Mouse (Mus musculus) macrophage (primary cell): ENCODE data around the gene Cmss1. TPM values are rescaled to one million over a fixed set of nuclear protein-coding genes. Genes with fewer than 3 reads are reported as not detected.

Experiments used
- H3K27ac ChIP-seq: fragments of 350-480 bp; formaldehyde crosslinking; 2 replicates; pipeline ENCODE4 v1.9.0; 2021
- H3K36me3 ChIP-seq: fragments of 350-480 bp; formaldehyde crosslinking; 2 replicates; pipeline ENCODE4 v1.9.0; 2021; ENCODE audit errors: inconsistent target
- H3K4me3 ChIP-seq: fragments of 350-480 bp; formaldehyde crosslinking; 2 replicates; pipeline ENCODE4 v1.9.0; 2021; ENCODE audit errors: inconsistent target
- H3K79me2 ChIP-seq: fragments of 350-480 bp; formaldehyde crosslinking; 2 replicates; pipeline ENCODE4 v1.9.0; 2021; ENCODE audit errors: inconsistent target
- WGBS: methylation state at CpG from one replicate; pipeline ENCODE4 v1.1.7; 2026; ENCODE audit warnings: inconsistent platforms; ENCODE audit not compliant: missing documents; 5-methylcytosine and 5-hydroxymethylcytosine counted together
- polyA plus RNA-seq: library from polyadenylated mRNA; stranded (reverse); fragments of 250-400 nt; gene quantifications from 3 replicates; pipeline ENCODE4 v1.2.4, GENCODE M21; 2018; ENCODE audit warnings: inconsistent platforms

Gene Cmss1
- polyA plus RNA-seq, 1 experiment from 2014 or later, result 4.7 TPM

DNA sequence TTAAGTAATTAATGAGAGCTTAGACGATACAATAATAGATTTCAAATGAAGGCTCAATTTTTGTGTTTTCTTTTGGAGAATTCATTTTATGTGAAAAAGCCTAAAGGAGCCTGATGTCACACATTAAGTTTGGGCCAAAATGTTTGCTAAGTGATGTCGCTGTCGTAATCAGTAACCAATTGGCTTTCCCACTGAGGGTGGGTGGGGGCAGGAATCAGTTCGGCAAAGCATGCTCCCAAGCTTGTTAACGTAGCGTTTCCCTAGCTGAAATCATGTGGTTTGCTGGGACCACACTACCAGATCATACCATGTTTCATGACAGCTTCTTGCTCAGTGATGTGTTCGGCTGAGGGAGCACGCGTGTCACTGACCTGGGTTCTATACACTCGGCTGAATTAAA lies 91.0 kb downstream of the Cmss1 start:
- no peak overlapping the region for H3K27ac ChIP-seq
- no peaks in the 10 kb centered on the region for H3K36me3 ChIP-seq
- H3K4me3 ChIP-seq, result no peak overlapping the region
- no peaks in the 10 kb centered on the region for H3K79me2 ChIP-seq
- WGBS, result 93% methylated on average over 10 of the region's 10 CpGs

DNA sequence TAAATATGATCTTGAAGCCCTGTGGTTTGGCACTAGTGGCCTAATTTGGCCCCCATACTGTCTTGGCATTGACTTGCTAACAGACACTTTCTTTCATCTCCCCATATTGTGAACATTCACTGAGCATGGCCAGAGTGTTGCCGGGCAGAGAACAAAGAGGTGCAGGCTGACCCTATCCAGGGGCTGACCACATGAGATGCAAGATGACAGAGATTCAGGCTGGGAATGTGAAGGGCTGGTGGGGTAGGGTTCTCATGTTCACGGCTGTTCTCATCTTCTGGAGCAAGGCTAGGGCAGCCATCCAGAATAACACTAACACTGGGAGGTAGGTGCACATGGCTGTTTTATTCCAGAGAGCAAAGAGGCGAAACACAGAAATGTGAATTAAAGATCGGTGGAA lies 92.3 kb downstream of the Cmss1 start:
- Histone ChIP-seq H3K27ac (no peak overlapping the region), H3K79me2 (no peaks in the 10 kb centered on the region), H3K4me3 (no peak overlapping the region), H3K36me3 (no peaks in the 10 kb centered on the region)
- 94% methylated on average over 4 of the region's 4 CpGs for WGBS

DNA sequence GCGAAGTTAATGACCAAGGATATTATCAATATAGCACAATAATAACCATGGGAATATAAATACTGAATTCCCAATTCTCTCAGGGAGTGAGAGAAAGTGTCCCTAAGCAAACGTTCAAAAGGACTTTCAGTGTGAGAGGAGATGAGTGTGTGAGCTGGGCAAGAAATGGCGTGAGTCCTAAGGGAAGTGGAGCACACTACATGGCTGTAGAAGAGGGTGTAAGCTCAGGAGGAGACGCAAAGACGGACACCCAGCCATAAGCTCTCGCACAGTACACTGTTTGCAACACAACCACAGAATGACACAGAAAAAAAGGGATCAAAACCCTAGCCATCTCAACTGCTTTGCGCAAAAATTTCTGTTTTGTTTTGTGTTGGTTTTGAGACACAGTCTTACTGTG lies 93.1 kb downstream of the Cmss1 start:
- Histone ChIP-seq H3K4me3 (no peak overlapping the region), H3K27ac (no peak overlapping the region), H3K79me2 (no peaks in the 10 kb centered on the region), H3K36me3 (no peaks in the 10 kb centered on the region)
- 97% methylated on average over 7 of the region's 7 CpGs for WGBS

DNA sequence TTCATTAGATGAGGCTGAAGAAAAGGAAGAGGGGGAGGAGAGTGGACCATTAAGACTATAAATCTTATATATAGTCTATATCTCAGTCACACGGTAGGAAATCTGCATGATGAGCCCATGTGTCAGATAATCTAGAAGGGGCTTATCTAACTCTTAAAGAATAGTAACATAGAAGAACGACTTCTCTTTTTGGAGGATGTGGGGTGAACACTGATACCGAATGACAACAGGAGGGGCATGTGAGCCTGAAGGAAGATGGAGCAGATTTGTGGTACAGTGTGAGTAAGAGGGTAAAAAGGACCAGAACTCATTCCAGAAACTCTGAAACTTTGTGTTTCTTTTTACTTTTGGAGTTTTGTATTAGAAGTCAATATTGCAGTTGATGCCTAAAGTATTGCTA lies 97.6 kb downstream of the Cmss1 start:
- 81% methylated on average over 3 of the region's 3 CpGs for WGBS
- Histone ChIP-seq H3K27ac (no peak overlapping the region), H3K36me3 (no peaks in the 10 kb centered on the region), H3K4me3 (no peak overlapping the region), H3K79me2 (no peaks in the 10 kb centered on the region)

DNA sequence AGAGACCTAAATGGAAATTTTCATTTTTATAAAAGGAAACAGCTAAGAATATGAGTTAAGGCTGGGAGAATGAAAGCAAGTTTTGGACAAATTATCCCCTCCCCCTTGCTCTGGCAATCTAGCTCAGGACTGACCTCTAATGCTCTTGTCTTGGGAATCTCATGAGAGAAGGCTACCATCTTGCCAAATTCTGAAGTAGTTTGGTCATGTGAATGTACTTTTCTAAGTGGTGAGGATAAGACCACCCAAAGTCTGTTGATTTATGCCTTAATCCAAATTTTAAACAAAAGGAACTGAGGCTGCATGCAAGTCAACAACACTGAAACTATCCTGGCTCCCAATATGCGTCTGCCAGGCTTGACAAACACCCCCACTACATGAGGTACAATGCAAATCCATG lies 98.3 kb downstream of the Cmss1 start:
- Histone ChIP-seq H3K27ac (no peak overlapping the region), H3K79me2 (no peaks in the 10 kb centered on the region), H3K4me3 (no peak overlapping the region), H3K36me3 (no peaks in the 10 kb centered on the region)
- 90% methylated on average over 1 of the region's 1 CpGs for WGBS

DNA sequence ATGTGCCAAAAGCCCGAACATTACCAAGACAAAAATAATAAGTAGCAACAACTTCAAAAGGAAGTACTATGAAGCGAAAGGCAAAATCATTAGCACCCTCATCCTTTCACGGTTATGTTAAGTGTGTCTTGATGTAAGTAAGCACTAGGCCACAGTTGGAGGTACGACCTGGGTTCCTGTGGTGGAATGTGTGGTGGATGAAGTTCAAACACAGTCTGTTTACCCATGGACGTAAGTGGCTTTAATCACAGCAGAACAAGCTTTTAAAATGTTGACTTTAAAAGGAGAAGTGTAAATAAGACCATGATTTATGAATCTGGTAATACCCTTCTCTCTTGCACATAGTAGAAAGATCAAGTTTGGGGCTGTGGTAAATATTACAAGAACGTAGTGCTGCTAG lies 100.5 kb downstream of the Cmss1 start:
- no peaks in the 10 kb centered on the region for H3K36me3 ChIP-seq
- no peak overlapping the region for H3K4me3 ChIP-seq
- H3K27ac ChIP-seq, result no peak overlapping the region
- WGBS, result 94% methylated on average over 6 of the region's 6 CpGs
- H3K79me2 ChIP-seq, result no peaks in the 10 kb centered on the region

DNA sequence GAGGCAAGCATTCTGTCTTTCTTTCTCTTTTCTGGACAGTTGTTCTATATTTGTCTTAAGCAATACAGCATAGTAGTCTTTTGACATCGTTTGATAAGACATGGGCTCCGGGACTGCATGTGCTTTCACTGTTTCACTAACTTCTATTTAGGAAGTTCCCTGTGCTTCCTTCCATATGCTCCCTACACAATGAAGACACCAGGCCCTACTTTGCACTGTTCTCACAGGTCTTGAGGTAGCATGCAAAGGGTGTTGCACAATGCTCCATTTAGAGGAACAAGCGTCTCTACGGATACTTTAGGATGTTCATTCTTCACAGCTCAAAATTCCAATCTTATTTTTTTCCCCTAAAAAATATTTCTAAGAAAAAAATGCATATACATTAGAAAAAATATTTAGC lies 101.9 kb downstream of the Cmss1 start:
- 82% methylated on average over 4 of the region's 4 CpGs for WGBS
- H3K79me2 ChIP-seq, result no peaks in the 10 kb centered on the region
- H3K36me3 ChIP-seq, result no peaks in the 10 kb centered on the region
- no peak overlapping the region for H3K4me3 ChIP-seq
- H3K27ac ChIP-seq, result no peak overlapping the region

DNA sequence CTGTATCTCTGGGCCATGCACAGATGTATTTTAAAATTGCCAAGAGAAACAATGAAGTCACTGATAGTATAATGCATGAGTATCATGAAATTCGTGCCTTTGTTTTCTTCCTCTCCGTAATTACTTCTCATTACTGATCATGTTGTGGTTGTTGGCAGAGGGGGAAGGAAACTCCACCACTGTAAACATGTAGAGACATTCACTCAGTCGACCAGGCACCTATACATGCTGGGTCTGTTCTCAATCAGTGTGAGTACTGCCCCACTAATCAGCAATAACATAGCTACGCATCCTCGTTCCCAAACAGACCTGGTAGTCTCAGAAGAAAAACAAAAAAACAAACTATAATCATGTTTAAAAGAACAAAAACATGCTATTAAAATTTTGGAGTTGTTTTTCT lies 103.9 kb downstream of the Cmss1 start:
- Histone ChIP-seq H3K79me2 (no peaks in the 10 kb centered on the region), H3K36me3 (no peaks in the 10 kb centered on the region), H3K27ac (peak overlapping the region; percentile 42), H3K4me3 (no peak overlapping the region)
- WGBS, result 58% methylated on average over 5 of the region's 5 CpGs

DNA sequence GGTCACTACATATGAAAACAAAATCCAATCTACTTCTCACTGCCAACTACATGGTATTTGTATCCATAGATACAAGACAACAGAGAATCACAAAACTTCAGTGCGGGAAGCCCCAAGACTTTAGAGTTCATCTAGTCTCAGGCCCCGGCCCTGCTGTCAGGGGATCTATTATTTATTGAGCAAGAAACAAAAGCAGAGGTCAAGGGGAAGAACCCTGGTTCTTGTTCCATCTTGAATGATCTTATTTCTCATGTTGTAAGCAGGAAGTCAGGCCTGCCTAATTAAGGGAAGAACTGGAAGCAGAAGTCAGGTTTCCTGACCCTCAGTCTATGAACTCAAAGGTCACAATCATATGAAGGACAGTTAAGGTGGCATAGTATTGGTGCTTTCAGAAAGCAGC lies 104.4 kb downstream of the Cmss1 start:
- WGBS, result 79% methylated on average over 2 of the region's 2 CpGs
- Histone ChIP-seq H3K36me3 (no peaks in the 10 kb centered on the region), H3K27ac (peak overlapping the region; percentile 42), H3K4me3 (no peak overlapping the region), H3K79me2 (no peaks in the 10 kb centered on the region)

DNA sequence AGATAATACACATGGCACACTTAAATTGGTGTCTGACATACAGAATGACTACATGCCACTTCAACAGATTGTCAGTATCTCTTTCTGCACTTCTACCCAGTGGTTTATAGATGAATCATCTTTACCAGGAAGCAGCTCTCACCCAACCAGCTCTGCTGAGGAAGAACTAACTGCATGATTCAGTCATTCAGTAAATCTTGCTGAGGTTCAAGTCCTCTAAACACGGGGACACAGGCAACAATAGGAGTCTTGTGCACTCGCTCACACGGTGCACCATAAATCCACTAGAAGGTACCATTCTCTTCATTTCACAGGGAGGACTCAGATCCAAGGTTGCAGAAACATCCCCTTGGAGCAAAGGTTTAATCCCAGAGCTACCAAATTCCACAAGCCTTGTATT lies 105.8 kb downstream of the Cmss1 start:
- H3K27ac ChIP-seq, result peak overlapping the region; percentile 43
- 45% methylated on average over 3 of the region's 3 CpGs for WGBS
- no peak overlapping the region for H3K4me3 ChIP-seq
- no peaks in the 10 kb centered on the region for H3K36me3 ChIP-seq
- no peaks in the 10 kb centered on the region for H3K79me2 ChIP-seq

DNA sequence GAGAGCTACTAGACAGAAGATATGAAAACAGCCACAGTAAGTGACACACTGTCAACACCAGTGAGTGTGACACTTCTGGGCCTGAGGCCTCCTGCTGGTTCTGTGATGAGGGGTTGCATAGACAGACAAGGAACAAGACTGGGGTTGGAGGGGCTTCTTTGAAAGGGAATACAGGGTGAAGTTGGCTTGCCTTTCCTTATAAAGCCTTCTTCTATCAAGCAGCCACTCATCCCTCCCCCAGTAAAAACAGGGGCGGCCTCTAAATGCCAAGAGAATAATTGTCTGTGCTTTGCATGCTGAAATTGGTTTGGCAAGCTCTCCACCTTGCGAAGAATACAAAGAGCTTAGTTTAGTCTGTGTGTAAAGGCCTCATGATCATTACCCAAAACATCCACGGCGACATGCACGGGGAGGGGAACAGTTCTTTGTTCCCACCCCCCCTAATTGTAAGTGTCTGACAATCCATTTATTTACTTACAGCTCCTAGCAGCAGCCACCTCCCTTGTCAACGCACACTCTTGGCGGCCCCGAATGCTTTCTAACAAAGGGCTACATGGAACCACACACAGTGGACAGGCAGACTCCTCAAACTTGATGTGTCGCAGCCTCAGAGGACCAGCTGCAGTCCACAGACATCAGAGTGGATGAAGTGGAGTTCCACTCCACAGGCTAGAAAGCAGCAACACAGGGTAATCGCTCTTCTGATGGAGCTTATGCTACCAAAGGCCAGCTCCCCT lies 110.1 kb downstream of the Cmss1 start:
- no peaks in the 10 kb centered on the region for H3K36me3 ChIP-seq
- no peak overlapping the region for H3K27ac ChIP-seq
- no peak overlapping the region for H3K4me3 ChIP-seq
- WGBS, result 97% methylated on average over 10 of the region's 10 CpGs
- H3K79me2 ChIP-seq, result no peaks in the 10 kb centered on the region

DNA sequence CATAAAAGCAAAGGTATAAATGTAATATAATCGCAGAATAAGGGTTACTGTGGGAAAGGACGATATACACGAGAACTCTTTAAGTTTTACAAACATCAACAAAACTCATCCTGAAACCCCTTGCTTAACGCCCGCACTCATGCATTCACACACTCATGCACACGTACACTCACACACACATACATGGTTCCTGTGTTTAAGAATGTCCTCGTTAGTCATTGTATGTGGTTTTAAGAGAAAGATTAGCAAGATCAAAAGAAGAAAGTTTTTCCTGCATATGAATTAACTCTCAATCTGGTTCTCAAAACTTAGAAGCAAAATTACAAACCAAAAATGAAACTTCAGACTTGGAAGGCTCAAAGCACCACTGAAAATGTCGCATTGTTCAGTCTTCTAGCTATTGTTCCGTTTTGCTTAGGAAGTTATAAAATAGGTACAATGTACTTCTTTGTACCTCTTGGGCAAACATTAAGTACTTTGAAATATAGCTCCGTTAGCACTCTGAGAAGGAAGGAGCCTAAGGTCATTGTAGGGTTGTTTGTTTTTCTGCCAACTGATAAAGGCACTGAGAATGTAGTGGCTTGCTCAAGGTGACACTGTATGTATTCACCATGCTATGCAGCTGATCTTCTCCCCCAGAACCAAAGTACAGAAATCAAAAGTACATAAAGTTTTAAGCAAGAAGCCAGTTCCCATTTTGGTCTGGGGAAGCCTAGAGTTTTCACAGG lies 111.0 kb downstream of the Cmss1 start:
- H3K36me3 ChIP-seq, result no peaks in the 10 kb centered on the region
- H3K79me2 ChIP-seq, result no peaks in the 10 kb centered on the region
- no peak overlapping the region for H3K4me3 ChIP-seq
- H3K27ac ChIP-seq, result no peak overlapping the region
- 74% methylated on average over 10 of the region's 10 CpGs for WGBS

DNA sequence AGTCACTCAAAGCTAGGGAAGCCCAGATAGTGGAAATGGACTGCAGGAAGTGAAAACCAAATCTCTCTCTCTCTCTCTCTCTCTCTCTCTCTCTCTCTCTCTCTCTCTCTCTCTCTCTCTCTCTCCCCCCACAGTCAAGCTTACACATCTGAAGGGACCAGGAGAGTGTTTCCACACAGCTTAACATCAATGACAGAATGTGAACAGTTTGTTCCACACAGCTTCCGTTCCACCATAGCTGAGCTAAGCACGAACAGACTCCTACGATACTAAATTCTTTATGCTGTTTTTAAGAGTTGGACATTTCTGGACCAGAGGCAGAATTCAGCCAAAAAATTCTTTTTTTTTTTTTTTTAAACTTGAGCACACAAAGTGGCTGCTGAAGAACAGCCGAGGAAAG lies 114.8 kb downstream of the Cmss1 start:
- no peaks in the 10 kb centered on the region for H3K79me2 ChIP-seq
- H3K36me3 ChIP-seq, result no peaks in the 10 kb centered on the region
- H3K4me3 ChIP-seq, result no peak overlapping the region
- H3K27ac ChIP-seq, result no peak overlapping the region
- WGBS, result 96% methylated on average over 4 of the region's 4 CpGs

DNA sequence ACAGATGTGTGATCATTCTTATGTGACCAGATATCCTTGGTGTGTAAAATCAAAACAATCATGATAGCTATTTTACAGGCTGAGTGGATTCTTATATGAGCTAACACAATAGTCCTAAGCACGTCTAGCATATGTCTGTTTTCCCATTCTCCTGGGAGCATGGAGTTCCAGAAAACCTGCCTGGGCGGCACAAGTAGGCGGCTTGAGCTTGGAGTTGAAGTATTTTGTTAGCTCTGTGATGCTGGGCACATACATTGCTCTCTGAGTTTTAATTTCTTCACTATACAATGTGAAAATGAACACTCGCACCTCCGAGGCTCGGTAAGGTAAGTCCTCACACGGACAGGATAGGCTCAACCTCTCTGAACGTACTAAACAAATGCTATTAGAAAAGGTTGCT lies 116.0 kb downstream of the Cmss1 start:
- WGBS, result 97% methylated on average over 8 of the region's 8 CpGs

DNA sequence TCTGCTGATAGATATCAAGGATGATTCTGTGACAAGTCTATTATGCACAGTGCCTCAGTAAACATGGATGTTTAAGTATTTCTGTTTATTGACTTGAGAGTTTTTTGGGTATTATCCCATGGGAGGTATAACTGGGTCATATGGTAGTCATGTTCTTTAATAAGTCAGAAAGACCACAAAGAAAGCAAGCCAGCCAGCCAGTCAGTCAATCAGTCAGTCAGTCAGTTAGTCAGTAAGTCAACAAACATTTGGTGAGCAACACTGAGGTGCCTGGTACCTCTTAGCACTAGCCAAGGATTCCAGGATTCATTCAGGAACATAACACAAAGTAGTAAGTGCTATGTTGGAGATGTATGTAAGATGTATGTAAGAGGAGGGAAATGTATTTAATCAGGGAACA lies 118.0 kb downstream of the Cmss1 start:
- Histone ChIP-seq H3K36me3 (no peaks in the 10 kb centered on the region), H3K4me3 (no peak overlapping the region), H3K27ac (no peak overlapping the region), H3K79me2 (no peaks in the 10 kb centered on the region)

More for the DNA sequence above, 116.0 kb downstream of the Cmss1 start:
- no peak overlapping the region for H3K4me3 ChIP-seq
- no peaks in the 10 kb centered on the region for H3K36me3 ChIP-seq
- H3K27ac ChIP-seq, result no peak overlapping the region
- H3K79me2 ChIP-seq, result no peaks in the 10 kb centered on the region
